Mouse (Mus musculus): ENCODE measurements around the gene Adrm1. TPM values are rescaled to one million over a fixed set of nuclear protein-coding genes. Genes with fewer than 3 reads are reported as not detected.

Adrm1 gene
- total RNA-seq, 1 experiment from 2014 or later = 52.0 TPM

DNA sequence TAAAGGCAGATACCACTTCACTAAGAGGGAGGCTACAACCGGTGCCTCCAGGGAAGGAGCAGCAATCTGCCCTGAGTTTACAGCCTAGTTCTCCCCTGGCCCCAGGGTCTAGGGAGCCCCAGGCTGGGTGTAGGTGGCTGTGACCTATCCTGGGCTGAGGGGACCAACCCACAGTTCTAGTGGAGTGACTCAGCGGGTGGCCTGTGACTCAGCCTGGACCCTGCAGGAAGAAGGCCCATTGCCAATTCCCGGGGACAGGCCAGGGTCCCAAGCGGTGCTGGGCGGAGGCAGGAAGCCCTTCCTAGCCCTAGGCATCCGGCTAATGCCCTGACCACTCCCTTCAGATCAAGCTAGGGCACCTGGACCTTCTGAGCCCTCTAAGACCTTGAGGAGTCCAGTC, 44.7 kb downstream of the Adrm1 start:
- peak; percentile 49; the same call in 1 of the 2 replicates for ATAC-seq (replicated peaks; ENCODE audit: low read depth, poor library complexity, severe bottlenecking)

GRCm38 (mm10) chr2:180216921-180217320, 45.6 kb downstream of the Adrm1 start:
- ATAC-seq (replicated peaks; ENCODE audit: low read depth, poor library complexity, severe bottlenecking) = no peak

GRCm38 (mm10) chr2:180217587-180217986, 46.3 kb downstream of the Adrm1 start:
- no peak for ATAC-seq (replicated peaks; ENCODE audit: low read depth, poor library complexity, severe bottlenecking)

DNA sequence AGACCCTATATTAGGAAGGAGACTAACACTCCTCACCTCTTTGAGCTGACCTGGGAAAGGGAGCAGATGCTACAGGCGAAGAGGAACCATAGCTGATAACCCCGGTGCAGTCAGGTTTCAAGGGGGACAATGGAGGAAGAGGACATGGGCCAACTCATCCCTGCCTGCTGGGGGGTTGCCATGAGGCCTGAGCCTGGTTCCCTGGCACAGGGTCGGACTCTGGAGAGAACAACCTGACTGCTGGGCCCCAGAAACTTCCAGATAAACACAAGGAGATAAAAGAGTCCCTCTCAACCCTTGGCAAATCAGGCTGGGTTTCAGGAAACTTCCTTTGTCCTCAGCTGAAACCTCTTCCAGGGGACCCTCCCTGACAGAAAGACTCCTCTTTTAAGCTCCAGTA, 47.0 kb downstream of the Adrm1 start:
- no peak for ATAC-seq (replicated peaks; ENCODE audit: low read depth, poor library complexity, severe bottlenecking)

DNA sequence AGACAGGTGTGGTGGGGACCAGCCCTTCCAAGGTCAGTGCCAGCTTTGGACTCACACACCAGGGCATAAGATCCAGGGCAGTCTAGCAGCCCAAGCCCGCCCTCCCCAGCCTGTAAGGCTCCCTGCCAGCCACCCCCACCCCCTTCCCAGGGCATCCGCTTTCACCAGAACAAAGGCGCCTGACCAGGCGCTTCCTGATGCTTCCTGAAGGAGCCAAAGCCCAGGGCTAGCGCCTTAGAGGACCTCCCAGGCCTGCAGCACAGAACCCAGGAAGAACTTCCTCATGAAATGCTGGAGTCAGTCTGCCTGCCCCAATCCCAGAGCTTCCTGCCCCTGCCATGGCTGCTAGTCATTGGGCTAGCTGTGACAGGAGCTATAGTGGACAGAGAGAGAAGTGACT, 47.4 kb downstream of the Adrm1 start:
- ATAC-seq (replicated peaks; ENCODE audit: low read depth, poor library complexity, severe bottlenecking) = no peak

GRCm38 (mm10) chr2:180219145-180219943, 48.1 kb downstream of the Adrm1 start:
- no peak for ATAC-seq (replicated peaks; ENCODE audit: low read depth, poor library complexity, severe bottlenecking)

- ATAC-seq (replicated peaks; ENCODE audit: low read depth, poor library complexity, severe bottlenecking) = no peak
Measured at GRCm38 (mm10) chr2:180220165-180220564, 48.9 kb downstream of the Adrm1 start.

GRCm38 (mm10) chr2:180221051-180221450, 49.8 kb downstream of the Adrm1 start:
- ATAC-seq (replicated peaks; ENCODE audit: low read depth, poor library complexity, severe bottlenecking) = no peak

DNA sequence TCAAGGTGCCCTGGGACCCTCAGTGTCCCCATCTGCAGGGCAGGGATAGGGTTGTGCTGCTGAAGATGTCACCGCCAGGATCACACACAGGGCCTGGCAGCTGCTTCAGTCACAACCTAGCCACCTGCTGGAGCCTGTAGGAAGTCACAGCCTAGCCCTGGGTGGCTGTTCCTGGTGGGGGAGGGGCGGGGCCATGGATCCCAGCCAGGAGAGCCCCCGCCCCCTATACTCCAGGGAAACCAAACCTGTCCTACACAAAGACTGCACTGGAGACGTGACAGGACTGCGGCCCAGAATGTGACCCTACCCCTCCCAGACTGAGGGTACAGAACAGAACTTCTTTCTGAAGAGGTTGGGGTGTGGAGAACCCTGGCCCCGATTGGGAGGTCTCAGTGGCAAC, 51.0 kb downstream of the Adrm1 start:
- peak; percentile 45; the same call in 1 of the 2 replicates for ATAC-seq (replicated peaks; ENCODE audit: low read depth, poor library complexity, severe bottlenecking)

DNA sequence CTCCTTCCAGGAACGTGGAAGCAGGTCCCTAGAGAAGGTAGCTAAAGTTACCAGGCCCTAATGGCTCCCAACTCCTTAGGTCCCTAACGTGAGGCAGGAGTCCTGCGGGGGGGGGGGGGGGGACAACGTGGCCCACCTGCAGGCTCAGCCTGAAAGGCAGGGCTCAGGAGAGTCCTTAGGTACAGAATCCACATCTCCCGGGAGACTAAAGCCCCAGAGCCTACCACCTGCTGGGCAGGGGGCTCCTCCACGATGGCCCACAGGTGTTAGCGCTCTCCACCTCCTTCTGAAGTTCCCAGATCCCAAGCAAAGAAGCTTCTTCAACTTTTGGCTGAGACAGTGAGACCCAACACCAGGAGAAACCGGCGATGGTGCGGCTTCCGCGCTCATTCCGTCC, 53.4 kb downstream of the Adrm1 start:
- ATAC-seq (replicated peaks; ENCODE audit: low read depth, poor library complexity, severe bottlenecking) = no peak

GRCm38 (mm10) chr2:180225044-180225761, 53.9 kb downstream of the Adrm1 start:
- peak; percentile 9; the same call in 1 of the 2 replicates for ATAC-seq (replicated peaks; ENCODE audit: low read depth, poor library complexity, severe bottlenecking)

Other genes starting within 250 kb of the Adrm1 start
- 19.9 and 21.7 TPM in 2 replicates for gene Taf4, start 194.8 kb upstream of the Adrm1 start, total RNA-seq (2017)
- gene Lsm14b, start 146.5 kb upstream of the Adrm1 start, total RNA-seq (2017) = 27.1 and 45.8 TPM in 2 replicates
- 380 and 416 TPM in 2 replicates for gene Psma7, start 129.1 kb upstream of the Adrm1 start, total RNA-seq (2017)
- gene Ss18l1, start 129.0 kb upstream of the Adrm1 start, total RNA-seq (2017) = 1.2 and 3.2 TPM in 2 replicates
- 9.7 and 12.5 TPM in 2 replicates for gene Mtg2, start 100.9 kb upstream of the Adrm1 start, total RNA-seq (2017)
- gene Hrh3, start 67.0 kb upstream of the Adrm1 start, total RNA-seq (2017) = not detected in 2 replicates
- gene Osbpl2, start 52.2 kb upstream of the Adrm1 start, total RNA-seq (2017) = 33.8 and 35.9 TPM in 2 replicates
- 0.05 and 0.10 TPM in 2 replicates for gene Lama5, start 54.4 kb downstream of the Adrm1 start, total RNA-seq (2017)
- gene Rps21, start 85.9 kb downstream of the Adrm1 start, total RNA-seq (2017) = 3,441 and 4,282 TPM in 2 replicates
- 9.2 and 11.8 TPM in 2 replicates for gene Cables2, start 102.0 kb downstream of the Adrm1 start, total RNA-seq (2017)
- not detected in 2 replicates for gene Rbbp8nl, start 118.4 kb downstream of the Adrm1 start, total RNA-seq (2017)
- not detected in 2 replicates for gene Gata5, start 163.2 kb downstream of the Adrm1 start, total RNA-seq (2017)

Data from common myeloid progenitor, adult 5-6 weeks (primary cell).